Mouse (Mus musculus) layer of hippocampus, adult 2 months (tissue): Measurements from ENCODE around the gene Fam131a. TPM values are rescaled to one million over a fixed set of nuclear protein-coding genes. Genes with fewer than 3 reads are reported as not detected.
A peak's percentile ranks its signal among the peaks of the same experiment; 100 is the strongest.

Experiments used
- DNase-seq, 2 experiments: peaks; one replicate each; pipeline ENCODE4 v3.0.0; 2022; ENCODE audit warnings: low spot score in 2 of 2
- H3K27ac ChIP-seq: fragments of 200-600 bp; 2 replicates; pipeline ENCODE4 v1.8.1; 2022
- H3K4me3 ChIP-seq: fragments of 200-600 bp; 2 replicates; pipeline ENCODE4 v1.8.1; 2022; ENCODE audit warnings: mild to moderate bottlenecking
- CTCF ChIP-seq: fragments of 200-600 bp; conservative IDR thresholded peaks from 2 replicates; pipeline ENCODE4 v1.8.1; 2022; ENCODE audit warnings: antibody characterized with exemption, mild to moderate bottlenecking, moderate library complexity
- total RNA-seq, 2 experiments: library from RNA; stranded (reverse); gene quantifications; 2 replicates each; pipeline ENCODE4 v1.2.3; 2021

Gene Fam131a
- total RNA-seq, 2 experiments from 2014 or later = 450 to 457 TPM

DNA sequence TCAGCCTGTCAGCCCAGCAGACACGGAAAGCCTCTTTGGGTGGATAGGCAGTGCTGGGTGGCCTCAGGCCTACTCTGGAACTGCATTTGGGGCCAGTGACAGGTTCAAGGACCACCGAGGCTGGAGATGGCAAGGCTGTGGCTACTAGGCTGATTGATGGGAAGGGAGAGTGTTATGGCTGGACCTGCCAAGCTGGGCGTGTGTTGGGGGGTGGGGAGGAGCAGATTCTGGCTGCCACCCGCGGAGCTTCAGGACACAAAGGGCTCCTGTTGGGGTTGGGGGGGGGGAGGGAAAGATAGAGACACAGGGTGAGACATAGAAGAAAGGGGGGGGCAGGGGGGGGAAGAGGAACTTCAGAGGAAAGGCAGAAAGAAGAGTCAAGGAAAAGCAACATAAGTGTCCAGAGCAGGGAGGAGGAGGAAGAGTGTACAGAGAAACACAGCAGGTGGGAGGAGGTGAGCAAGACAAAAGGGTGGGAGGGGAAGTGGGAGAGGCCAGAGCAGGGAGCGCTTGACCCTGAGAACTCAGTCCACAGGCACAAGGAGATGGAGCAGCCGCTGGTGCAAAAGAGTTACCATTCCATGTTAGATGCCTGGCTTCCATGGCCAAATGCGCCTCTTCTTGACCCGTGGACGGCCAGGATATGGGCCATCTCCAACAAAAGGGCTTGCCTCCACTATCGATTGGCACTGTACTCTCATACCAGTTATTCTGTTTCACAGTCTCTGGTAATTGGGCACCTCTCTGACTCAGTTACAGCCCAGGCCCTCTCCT lies 21.5 kb downstream of the Fam131a start:
- no peak for DNase-seq
- H3K27ac ChIP-seq = peak overlapping the region; percentile 94
- H3K4me3 ChIP-seq = peak overlapping the region; percentile 74
- TF ChIP-seq CTCF = no peak

DNA sequence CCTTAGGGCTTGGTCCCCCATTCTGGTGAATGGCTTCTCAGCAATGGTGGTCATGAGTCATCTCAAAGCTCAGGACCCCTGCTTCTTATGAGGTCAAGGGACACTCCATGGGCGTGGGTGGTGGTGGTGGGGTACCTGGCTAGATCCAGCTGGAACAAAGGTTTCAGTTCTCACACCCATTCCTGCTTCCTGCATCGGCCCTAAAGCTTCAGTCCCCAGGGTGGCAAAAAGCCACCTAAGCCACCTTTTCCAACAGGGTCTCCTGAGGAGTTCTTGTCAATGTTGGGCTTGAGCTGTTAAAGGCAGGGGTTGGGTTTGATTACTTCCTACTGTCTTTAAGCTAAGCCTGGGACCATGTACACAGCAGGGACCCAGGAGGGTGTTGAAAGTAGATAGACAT lies 22.1 kb downstream of the Fam131a start:
- Histone ChIP-seq H3K27ac (peak overlapping the region; percentile 94), H3K4me3 (peak overlapping the region; percentile 74)
- DNase-seq = no peak
- no peak for TF ChIP-seq CTCF

DNA sequence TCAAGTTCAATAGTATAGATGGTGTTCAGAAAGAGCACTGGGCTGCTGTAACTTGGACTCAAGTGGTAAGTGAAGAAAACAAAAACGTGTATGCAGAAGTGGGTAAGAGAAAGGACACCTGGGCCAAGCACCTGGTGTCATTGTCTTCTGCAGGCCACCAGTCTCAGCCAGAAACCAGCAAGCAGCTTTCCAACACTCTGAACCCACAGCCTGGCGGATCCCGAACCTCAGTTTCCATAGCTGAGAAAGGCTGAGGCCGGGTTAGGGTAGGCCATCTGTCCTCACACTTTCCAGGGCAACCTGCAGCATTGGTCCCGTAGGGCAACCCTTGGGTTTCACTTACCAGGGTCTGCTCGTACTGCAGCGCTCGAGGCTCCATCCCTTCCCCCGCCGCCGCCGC lies 22.5 kb downstream of the Fam131a start:
- no peak for TF ChIP-seq CTCF
- H3K27ac ChIP-seq = peak overlapping the region; percentile 94
- no peak for DNase-seq
- H3K4me3 ChIP-seq = peak overlapping the region; percentile 74

DNA sequence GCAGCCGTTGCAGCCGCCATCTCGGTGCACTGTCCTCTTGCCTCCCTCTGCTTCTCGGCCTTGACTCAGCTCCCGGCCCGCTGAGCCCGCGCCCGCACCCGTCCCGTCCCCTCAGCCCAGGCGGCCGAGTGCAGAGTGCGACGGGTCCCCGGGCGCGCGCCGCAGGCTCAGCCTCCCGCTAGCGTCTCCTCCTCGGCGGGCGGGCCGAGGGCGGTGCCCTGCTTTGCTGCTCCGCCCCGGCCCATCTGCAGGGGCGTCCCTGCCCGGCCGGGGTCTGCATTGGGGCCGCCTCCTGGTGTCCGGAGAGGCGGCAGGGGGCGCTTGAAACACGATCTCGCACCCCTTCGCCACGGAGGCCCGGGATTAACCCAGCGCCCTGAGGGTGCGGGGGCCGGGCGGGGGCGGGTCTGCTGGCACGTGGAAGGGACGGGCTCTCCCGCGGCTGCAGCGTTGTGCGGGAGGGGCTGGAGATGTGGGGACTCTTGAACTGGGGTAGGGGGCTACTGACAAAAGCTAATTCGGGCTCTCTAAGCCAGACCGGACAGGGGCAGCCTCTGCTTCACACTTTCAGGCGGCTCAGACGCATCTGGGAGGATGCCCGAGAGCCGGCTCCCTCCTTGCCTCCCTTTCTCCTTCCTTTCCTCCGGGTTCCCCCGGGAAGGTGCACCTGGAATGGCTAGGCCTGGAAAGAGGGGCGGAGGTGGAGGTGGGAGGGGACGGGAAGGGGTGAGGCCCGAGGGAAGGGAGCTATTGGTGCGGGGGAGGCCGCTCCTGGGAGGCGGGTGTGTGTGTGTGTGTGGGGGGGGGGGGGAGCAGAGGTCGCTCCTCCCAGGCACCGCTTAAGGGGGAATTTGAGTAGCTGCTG lies 23.2 kb downstream of the Fam131a start:
- peak overlapping the region; percentile 74 for H3K4me3 ChIP-seq
- DNase-seq = peak; percentile 79 to 80
- peak overlapping the region; percentile 94 for H3K27ac ChIP-seq
- peak; percentile 63 for TF ChIP-seq CTCF

DNA sequence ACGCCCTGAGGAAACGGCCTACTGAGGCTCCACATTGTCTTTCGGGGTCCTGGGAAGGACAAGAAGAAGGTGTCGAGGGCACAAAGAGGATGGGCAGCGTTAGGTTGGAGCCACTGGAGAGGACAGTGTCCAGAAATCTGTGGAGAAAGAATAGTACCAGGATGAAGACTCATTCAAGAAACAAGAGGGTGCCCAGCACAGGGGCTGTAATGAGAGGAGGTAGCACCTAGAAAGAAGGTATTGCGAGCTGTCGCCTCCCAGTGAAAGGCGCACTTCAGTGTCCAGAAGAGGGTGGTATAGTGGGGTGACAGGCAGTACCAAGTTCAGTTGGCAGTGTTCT lies 23.8 kb downstream of the Fam131a start:
- DNase-seq = no peak
- no peak for TF ChIP-seq CTCF
- peak overlapping the region; percentile 74 for H3K4me3 ChIP-seq
- H3K27ac ChIP-seq = peak overlapping the region; percentile 94

DNA sequence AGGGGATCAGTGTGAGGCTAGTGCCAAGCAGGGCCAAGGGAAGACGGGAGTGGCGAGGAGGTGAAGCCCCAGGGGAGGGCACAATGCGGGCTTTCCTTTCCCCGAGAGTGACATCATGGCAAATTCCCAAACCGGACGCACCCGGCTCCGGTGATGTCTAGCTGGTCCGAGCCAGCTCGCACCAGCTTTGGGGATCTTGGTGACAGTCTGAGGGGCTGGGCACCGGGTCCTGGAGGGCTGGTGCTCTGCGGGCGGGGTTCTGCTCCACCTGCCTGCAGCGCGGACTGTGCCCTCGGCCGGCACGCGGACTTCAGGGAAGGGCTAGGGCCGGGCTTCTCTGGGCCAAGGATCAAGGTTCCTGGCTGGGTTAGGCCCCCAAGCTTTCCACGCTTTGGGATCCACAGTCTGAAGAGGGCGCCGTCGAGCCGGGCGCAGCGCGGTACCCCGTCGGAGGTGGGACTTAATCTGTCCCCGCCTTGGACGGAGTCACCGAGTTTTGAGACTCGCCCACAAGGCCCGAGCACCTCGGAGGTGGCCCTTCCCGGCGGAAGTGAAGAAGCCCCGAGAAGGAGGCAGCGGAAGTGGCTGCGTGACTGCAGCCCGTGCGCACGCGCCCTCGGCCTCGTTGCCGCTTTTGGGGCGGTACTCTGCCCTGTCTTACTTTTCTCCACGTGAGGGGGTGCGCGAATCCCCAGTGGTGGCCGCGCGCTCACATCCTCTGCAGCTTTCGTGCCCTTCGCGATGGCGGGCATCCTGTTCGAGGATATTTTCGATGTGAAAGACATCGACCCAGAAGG lies 24.3 kb downstream of the Fam131a start, which contains the start of the genes Polr2h and Clcn2:
Gene Polr2h (plus strand): TSS at position 485 of the 797 bp plus-strand sequence.
Gene Clcn2 (minus strand): TSS at position 566 of the 797 bp plus-strand sequence.
- DNase-seq = peak; percentile 96 to 98
- Histone ChIP-seq H3K4me3 (peak within 1 kb of the TSS; percentile 74), H3K27ac (peak within 1 kb of the TSS; percentile 94)
- peak; percentile 87 for TF ChIP-seq CTCF

DNA sequence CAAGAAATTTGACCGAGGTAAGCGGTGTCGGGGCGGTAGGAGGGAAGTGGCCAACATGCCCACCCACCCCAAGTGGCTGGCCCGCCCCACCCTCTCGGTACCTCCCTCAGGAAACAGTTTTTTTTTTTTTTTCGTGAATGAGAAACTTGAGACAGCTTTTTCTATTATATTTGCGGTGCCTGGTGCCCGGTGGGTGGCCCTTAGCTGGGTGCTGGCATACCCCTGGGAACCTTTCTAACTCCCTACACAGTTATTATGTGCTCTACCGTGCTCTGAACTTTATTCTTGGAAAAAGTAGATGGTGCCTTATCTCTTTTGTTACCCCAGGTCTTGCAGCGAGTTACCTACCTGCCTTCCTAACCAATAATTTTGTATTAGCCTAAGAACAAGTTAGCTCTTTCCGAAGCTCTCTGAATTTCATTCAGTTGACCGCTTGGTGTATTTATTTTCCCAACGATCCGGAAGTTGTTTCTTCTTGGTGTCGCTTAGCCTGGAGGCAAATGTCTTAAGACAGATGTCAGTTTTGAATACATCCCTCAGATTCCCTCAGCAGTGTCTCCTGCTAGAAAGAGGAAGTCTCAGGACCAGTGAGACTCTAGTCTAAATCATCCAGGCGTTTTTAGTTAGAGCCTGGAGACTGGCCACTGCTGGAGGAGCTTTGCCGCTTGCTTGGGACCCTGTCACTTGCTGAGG lies 25.1 kb downstream of the Fam131a start:
- TF ChIP-seq CTCF = no peak
- H3K4me3 ChIP-seq = peak overlapping the region; percentile 74
- H3K27ac ChIP-seq = peak overlapping the region; percentile 94
- DNase-seq = no peak

DNA sequence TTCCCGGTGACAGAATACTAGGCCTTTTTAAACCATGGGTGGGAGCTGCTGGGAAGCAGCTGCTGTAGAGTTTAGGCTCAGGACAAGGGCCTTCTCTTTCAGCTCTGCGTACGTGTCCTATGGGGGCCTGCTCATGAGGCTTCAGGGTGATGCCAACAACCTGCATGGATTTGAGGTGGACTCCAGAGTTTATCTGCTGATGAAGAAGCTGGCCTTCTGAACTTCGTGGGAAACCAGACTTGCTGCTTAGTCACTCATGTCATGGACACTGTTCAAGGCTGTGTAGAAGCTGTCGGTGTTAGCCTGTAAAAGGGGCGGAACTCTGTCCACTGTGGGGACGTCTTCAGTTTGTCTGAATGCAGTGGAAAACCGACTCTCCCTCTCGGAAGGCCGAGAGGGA lies 28.8 kb downstream of the Fam131a start:
- Histone ChIP-seq H3K27ac (no peak overlapping the region), H3K4me3 (no peak overlapping the region)
- DNase-seq = no peak
- no peak for TF ChIP-seq CTCF

DNA sequence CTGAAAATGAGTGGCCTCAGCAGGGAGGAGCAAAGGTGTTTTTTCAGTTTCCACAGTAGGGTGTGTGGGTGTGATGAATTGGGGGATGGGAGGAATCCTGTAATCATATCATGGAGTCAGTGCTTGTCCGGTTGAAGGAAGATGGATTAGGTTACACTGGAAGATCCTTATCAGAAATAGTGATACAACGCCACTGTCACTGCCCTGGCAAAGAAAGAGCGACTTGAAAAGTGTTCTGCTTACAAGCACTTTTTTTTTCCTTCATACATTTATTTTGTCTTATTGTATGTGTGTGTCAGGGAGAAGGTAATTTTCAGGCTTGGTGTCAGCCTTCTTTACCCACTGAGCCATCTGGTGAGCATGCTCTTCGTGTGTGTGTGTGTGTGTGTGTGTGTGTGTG lies 29.7 kb downstream of the Fam131a start:
- DNase-seq = no peak
- Histone ChIP-seq H3K4me3 (no peak overlapping the region), H3K27ac (no peak overlapping the region)
- no peak for TF ChIP-seq CTCF

DNA sequence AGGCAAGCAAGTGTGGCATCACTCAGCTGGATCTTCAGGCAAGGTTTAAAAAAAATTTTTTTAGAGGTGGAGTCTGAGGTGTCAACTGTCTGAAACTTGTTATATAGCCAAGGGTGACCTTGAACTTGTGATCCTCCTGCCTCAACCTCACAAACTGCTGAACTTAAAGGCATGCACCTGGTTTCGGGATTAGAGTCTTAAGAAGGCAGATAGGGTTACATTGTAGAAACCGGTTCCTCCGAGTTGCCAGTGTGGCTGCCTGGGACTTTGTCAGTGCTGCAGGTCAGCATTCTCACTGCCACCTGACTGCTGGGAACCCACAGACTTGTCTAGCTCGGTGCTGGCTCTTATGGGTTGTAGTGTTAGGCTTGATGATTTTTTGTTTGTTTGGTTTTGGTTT lies 30.2 kb downstream of the Fam131a start:
- no peak for DNase-seq
- H3K4me3 ChIP-seq = no peak overlapping the region
- no peak overlapping the region for H3K27ac ChIP-seq
- TF ChIP-seq CTCF = no peak

DNA sequence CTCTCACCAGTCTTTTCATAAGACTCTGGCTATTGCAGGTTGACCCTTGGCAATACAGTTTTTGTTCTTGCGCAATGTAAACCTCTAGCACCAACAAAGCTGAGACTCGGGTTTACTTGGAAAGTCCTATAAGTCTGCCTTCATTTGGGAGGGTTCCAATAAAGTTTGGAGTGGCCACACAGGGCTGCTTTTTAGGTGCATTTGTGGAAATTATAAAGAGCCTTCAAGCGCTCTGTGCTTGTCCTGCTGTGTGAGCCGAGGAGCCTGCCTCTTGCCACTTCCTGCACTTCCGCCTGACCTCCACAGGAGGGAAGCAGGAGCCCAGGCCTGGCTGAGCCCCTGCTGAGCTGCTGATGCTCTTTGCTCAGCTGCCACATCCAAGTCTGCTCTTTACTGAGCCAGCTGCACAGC lies 31.3 kb downstream of the Fam131a start:
- TF ChIP-seq CTCF = peak; percentile 88

DNA sequence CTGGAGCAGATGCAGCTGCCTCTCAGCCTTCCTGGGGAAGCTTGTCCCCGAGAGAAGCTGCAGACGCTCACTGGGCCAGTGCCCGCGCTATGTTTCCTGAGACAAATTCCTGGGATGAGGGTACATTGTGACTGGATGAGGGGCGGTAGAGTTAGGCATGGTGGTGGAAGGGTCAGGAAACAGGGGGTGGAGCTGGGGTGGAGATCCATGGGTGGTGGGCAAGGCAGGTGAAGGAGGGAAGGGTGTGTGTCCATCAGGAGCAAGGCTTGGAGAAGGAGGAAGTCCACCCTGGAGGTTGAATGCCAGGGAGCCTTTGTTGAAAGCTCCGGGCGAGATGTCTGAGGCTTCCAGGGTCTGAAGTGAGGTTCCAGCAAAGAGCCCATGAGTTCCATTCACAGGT lies 32.3 kb downstream of the Fam131a start:
- no peak for TF ChIP-seq CTCF
- Histone ChIP-seq H3K4me3 (no peak overlapping the region), H3K27ac (no peak overlapping the region)
- DNase-seq = no peak

More for the DNA sequence above, 31.3 kb downstream of the Fam131a start:
- Histone ChIP-seq H3K4me3 (no peak overlapping the region), H3K27ac (no peak overlapping the region)
- no peak for DNase-seq

DNA sequence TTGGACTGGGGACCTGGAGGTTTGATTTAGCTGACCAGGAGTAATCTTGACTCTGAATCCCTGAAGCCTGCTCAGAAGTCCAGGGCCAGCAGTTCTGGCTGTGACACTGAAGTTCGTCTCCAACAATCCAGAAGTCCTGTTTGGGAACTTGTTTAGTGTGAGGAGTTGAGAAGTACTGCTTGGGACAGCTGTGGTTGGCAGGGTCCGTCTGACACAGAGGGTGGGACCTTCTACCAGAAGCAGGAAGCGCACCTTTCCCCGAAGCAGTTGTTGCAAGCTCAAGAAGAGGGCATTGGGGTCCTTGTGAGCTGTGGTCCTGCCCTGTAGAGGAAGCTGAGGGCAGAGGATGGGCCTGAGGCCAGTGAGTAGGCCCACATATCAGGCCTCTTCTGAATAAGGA lies 32.7 kb downstream of the Fam131a start:
- DNase-seq = no peak
- TF ChIP-seq CTCF = no peak
- Histone ChIP-seq H3K4me3 (no peak overlapping the region), H3K27ac (no peak overlapping the region)
